ENCODE assay signal across 8 mouse cellular contexts in genomic region chr10:42989910-42990309, GRCm38 (mm10).
A peak's percentile ranks its signal among the peaks of the same experiment; 100 is the strongest.
DNase-seq lines count a peak whose midpoint lies in the region; ATAC-seq and TF ChIP-seq lines count a peak whose summit lies in the region.

No protein-coding gene starts in this region.

- H3K4me2 ChIP-seq in forebrain, embryonic 16.5 days (ENCODE audit: low read length) = no peak overlapping the region
- H3K4me2 ChIP-seq in liver, embryonic 11.5 days = no peak overlapping the region

- ATAC-seq in forebrain, embryonic 16.5 days = peak; percentile 15; the same call in 1 of the 2 replicates
- no peak for ATAC-seq in liver, embryonic 11.5 days (replicated peaks; ENCODE audit: low FRiP score)

- no peaks in the 10 kb centered on the region for H3K27me3 ChIP-seq in forebrain, embryonic 16.5 days (replicated peaks; ENCODE audit: control insufficient read depth, insufficient read depth, low read length)
- peaks cover 16% of the 10 kb centered on the region for H3K27me3 ChIP-seq in liver, embryonic 11.5 days (replicated peaks; ENCODE audit: control insufficient read depth, insufficient read depth, low read length)
- H3K27me3 ChIP-seq in small intestine, adult 2 months (ENCODE audit: control insufficient read depth, insufficient read depth, low read length) = no peaks in the 10 kb centered on the region

- DNase-seq in gastrocnemius, adult 18-20 months (ENCODE audit: low spot score) = peak; percentile 53
- no peak for DNase-seq in gastrocnemius, postnatal 4 days (ENCODE audit: low spot score in 2 of 2)
- DNase-seq in right cerebral cortex, adult 2 months (ENCODE audit: low spot score in 2 of 2) = peak; percentile 52 to 72
- DNase-seq in right cerebral cortex, postnatal 25 days = no peak
- peak; percentile 46 for DNase-seq in cerebellum, adult 11 months
- peak; percentile 65 for DNase-seq in liver, embryonic 11.5 days (ENCODE audit: low spot score)

- 32% methylated on average over 6 of the region's 6 CpGs for WGBS in forebrain, embryonic 16.5 days
- 25% methylated on average over 6 of the region's 6 CpGs for WGBS in liver, embryonic 11.5 days
- 31% methylated on average over 6 of the region's 6 CpGs for WGBS in small intestine, adult 2 months

- no peaks in the 10 kb centered on the region for H3K36me3 ChIP-seq in forebrain, embryonic 16.5 days (ENCODE audit: control insufficient read depth, insufficient read depth)
- no peaks in the 10 kb centered on the region for H3K36me3 ChIP-seq in liver, embryonic 11.5 days (ENCODE audit: control insufficient read depth, insufficient read depth, low read length)
- H3K36me3 ChIP-seq in small intestine, adult 2 months (ENCODE audit: control insufficient read depth, insufficient read depth, low read length) = no peaks in the 10 kb centered on the region

- H3K27ac ChIP-seq in forebrain, embryonic 16.5 days (ENCODE audit: low read length) = no peak overlapping the region
- H3K27ac ChIP-seq in liver, embryonic 11.5 days (ENCODE audit: low read depth, low read length) = no peak overlapping the region
- no peak overlapping the region for H3K27ac ChIP-seq in small intestine, adult 2 months (ENCODE audit: insufficient read depth, low read depth, low read length)

- no peaks in the 10 kb centered on the region for H3K9me3 ChIP-seq in forebrain, embryonic 16.5 days (ENCODE audit: control insufficient read depth, low read length)
- no peaks in the 10 kb centered on the region for H3K9me3 ChIP-seq in liver, embryonic 11.5 days (ENCODE audit: control insufficient read depth, low read length)

- no peak overlapping the region for H3K4me3 ChIP-seq in forebrain, embryonic 16.5 days (replicated peaks; ENCODE audit: low read length)
- no peak overlapping the region for H3K4me3 ChIP-seq in liver, embryonic 11.5 days (ENCODE audit: low read depth, low read length)
- no peak overlapping the region for H3K4me3 ChIP-seq in small intestine, adult 2 months (ENCODE audit: low read depth, low read length)

- H3K9ac ChIP-seq in forebrain, embryonic 16.5 days (replicated peaks; ENCODE audit: low read depth, low read length) = no peak overlapping the region
- H3K9ac ChIP-seq in liver, embryonic 11.5 days (ENCODE audit: low read depth, low read length) = no peak overlapping the region

- TF ChIP-seq CTCF in small intestine, adult 2 months (IDR thresholded peaks at IDR 0.05; ENCODE audit: extremely low read depth, insufficient read length, insufficient replicate concordance, low read depth, low read length) = peak; percentile 46; the same call in 1 of the 2 replicates

- peaks cover 21% of the 10 kb centered on the region for H3K4me1 ChIP-seq in forebrain, embryonic 16.5 days (replicated peaks; ENCODE audit: control insufficient read depth, insufficient read depth, low read length)
- H3K4me1 ChIP-seq in liver, embryonic 11.5 days (replicated peaks; ENCODE audit: control insufficient read depth, insufficient read depth, low read length) = 0 out of 2 replicates have a peak, but pooled peaks cover 5% of the 10 kb centered on the region
- H3K4me1 ChIP-seq in small intestine, adult 2 months (ENCODE audit: control insufficient read depth, insufficient read depth, insufficient read length, low read length) = peaks cover 2% of the 10 kb centered on the region; the same call in 1 of the 2 replicates

- TF ChIP-seq POLR2A in small intestine, adult 2 months (IDR thresholded peaks at IDR 0.05; ENCODE audit: low read depth, low read length) = no peak

Comparison
In these comparisons a context has a peak if more than half of its experiments do, and no peak if none do; other contexts are left out.
1. DNase-seq: peak in gastrocnemius, adult 18-20 months (single experiment), right cerebral cortex, adult 2 months (2 of 2), cerebellum, adult 11 months (single experiment) and liver, embryonic 11.5 days (single experiment); none in gastrocnemius, postnatal 4 days (0 of 2) and right cerebral cortex, postnatal 25 days (single experiment).